Mouse (Mus musculus) inflammation-experienced regulatory T-cells, adult 6 months (primary cell): Measurements from ENCODE around the gene Otogl. TPM values are rescaled to one million over a fixed set of nuclear protein-coding genes. Genes with fewer than 3 reads are reported as not detected.
A peak's percentile ranks its signal among the peaks of the same experiment; 100 is the strongest.
"Not testable (repeated sequence)": the region's sequence is repeated elsewhere in the genome, so short reads cannot be mapped to it uniquely, and the experiment has no call there.

Source experiments
- ATAC-seq: one replicate; pipeline ENCODE4 v1.8.0; 2017
- polyA plus RNA-seq, 3 experiments: library from polyadenylated mRNA; unstranded; fragments of 100-300 nt; shearing (Covaris generic); gene quantifications; one replicate each; pipeline ENCODE4 v1.2.1; 2017

Otogl gene
- polyA plus RNA-seq, 3 experiments from 2014 or later = not detected

GRCm38 (mm10) chr10:107805203-107805602 is 106.7 kb downstream of the Otogl start:
- no peak for ATAC-seq

- ATAC-seq = not testable (repeated sequence)
Measured at GRCm38 (mm10) chr10:107804285-107804684, 107.6 kb downstream of the Otogl start.

GRCm38 (mm10) chr10:107799671-107800353 is 112.1 kb downstream of the Otogl start:
- peak; percentile 56 for ATAC-seq

GRCm38 (mm10) chr10:107794812-107795756 is 116.8 kb downstream of the Otogl start:
- no peak for ATAC-seq

- ATAC-seq = no peak
Measured at GRCm38 (mm10) chr10:107792491-107792890, 119.4 kb downstream of the Otogl start.

GRCm38 (mm10) chr10:107779548-107779947 is 132.4 kb downstream of the Otogl start:
- no peak for ATAC-seq

- ATAC-seq = no peak
Measured at GRCm38 (mm10) chr10:107759624-107760023, 152.3 kb downstream of the Otogl start.

- ATAC-seq = no peak
Measured at GRCm38 (mm10) chr10:107753471-107753870, 158.5 kb downstream of the Otogl start.

GRCm38 (mm10) chr10:107752351-107753143 is 159.4 kb downstream of the Otogl start:
- no peak for ATAC-seq

- no peak for ATAC-seq
Measured at GRCm38 (mm10) chr10:107751944-107752343, 160.0 kb downstream of the Otogl start.

GRCm38 (mm10) chr10:107747566-107747965 is 164.4 kb downstream of the Otogl start:
- ATAC-seq = no peak

GRCm38 (mm10) chr10:107746717-107747116 is 165.2 kb downstream of the Otogl start:
- ATAC-seq = no peak

GRCm38 (mm10) chr10:107739815-107740214 is 172.1 kb downstream of the Otogl start:
- no peak for ATAC-seq

- no peak for ATAC-seq
Measured at GRCm38 (mm10) chr10:107737743-107738142, 174.2 kb downstream of the Otogl start.

- ATAC-seq = no peak
Measured at GRCm38 (mm10) chr10:107735448-107735847, 176.5 kb downstream of the Otogl start.

GRCm38 (mm10) chr10:107734327-107734726 is 177.6 kb downstream of the Otogl start:
- ATAC-seq = no peak

- ATAC-seq = no peak
Measured at GRCm38 (mm10) chr10:107725631-107726030, 186.3 kb downstream of the Otogl start.

GRCm38 (mm10) chr10:107719806-107720205 is 192.1 kb downstream of the Otogl start, which contains the start of gene Ptprq:
Gene Ptprq (minus strand): TSS chr10:107720051.
- no peak for ATAC-seq
